In genomic region chr1:79697382-79697781, GRCm38 (mm10) we compare ENCODE assay signal across 9 mouse cellular contexts. TPM values are rescaled to one million over a fixed set of nuclear protein-coding genes. Genes with fewer than 3 reads are reported as not detected.
A peak's percentile ranks its signal among the peaks of the same experiment; 100 is the strongest.
DNase-seq lines count a peak whose midpoint lies in the region; ATAC-seq and TF ChIP-seq lines count a peak whose summit lies in the region.
"Had no signal": no experiment of that assay in that cellular context is flagged by ENCODE, and none has a peak within 500 bp of the region (broad histone marks: within the 10 kb centered on the region; RNA-seq: fewer than 3 reads in every experiment).

No protein-coding gene starts in this region.

- no peak overlapping the region for H3K4me3 ChIP-seq in liver, adult 2 months (ENCODE audit: insufficient read depth, low read depth, low read length)
- H3K4me3 ChIP-seq in liver, embryonic 11.5 days (ENCODE audit: low read depth, low read length), result no peak overlapping the region
- H3K4me3 ChIP-seq in hindbrain, embryonic 11.5 days (ENCODE audit: low read depth, low read length), result no peak overlapping the region
- no peak overlapping the region for H3K4me3 ChIP-seq in neural tube, embryonic 15.5 days (replicated peaks)
- H3K4me3 ChIP-seq: megakaryocyte, embryonic 14.5 days had no signal

- H3K4me1 ChIP-seq in liver, adult 2 months (ENCODE audit: control insufficient read depth, insufficient read depth, low read length), result peaks cover 4% of the 10 kb centered on the region; the same call in 1 of the 2 replicates
- H3K4me1 ChIP-seq in liver, embryonic 11.5 days (replicated peaks; ENCODE audit: control insufficient read depth, insufficient read depth, low read length), result no peaks in the 10 kb centered on the region
- no peaks in the 10 kb centered on the region for H3K4me1 ChIP-seq in hindbrain, embryonic 11.5 days (replicated peaks; ENCODE audit: control insufficient read depth, insufficient read depth, low read length)
- H3K4me1 ChIP-seq in neural tube, embryonic 15.5 days, result peaks cover 8% of the 10 kb centered on the region

- no peaks in the 10 kb centered on the region for H3K27me3 ChIP-seq in liver, adult 2 months (ENCODE audit: control insufficient read depth, insufficient read depth, low read length)
- no peaks in the 10 kb centered on the region for H3K27me3 ChIP-seq in liver, embryonic 11.5 days (replicated peaks; ENCODE audit: control insufficient read depth, insufficient read depth, low read length)
- no peaks in the 10 kb centered on the region for H3K27me3 ChIP-seq in hindbrain, embryonic 11.5 days (ENCODE audit: control insufficient read depth, insufficient read depth, low read length)
- no peaks in the 10 kb centered on the region for H3K27me3 ChIP-seq in neural tube, embryonic 15.5 days (replicated peaks)
- H3K27me3 ChIP-seq: megakaryocyte, embryonic 14.5 days had no signal

- 16% methylated on average over 9 of the region's 9 CpGs for WGBS in liver, adult 2 months
- WGBS in liver, embryonic 11.5 days, result 74% methylated on average over 9 of the region's 9 CpGs
- 53% methylated on average over 9 of the region's 9 CpGs for WGBS in hindbrain, embryonic 11.5 days
- WGBS in neural tube, embryonic 15.5 days, result 29% methylated on average over 9 of the region's 9 CpGs

- no peak for ATAC-seq in liver, embryonic 11.5 days (replicated peaks; ENCODE audit: low FRiP score)
- ATAC-seq in hindbrain, embryonic 11.5 days (ENCODE audit: low FRiP score), result peak; percentile 52
- peak; percentile 67 for ATAC-seq in neural tube, embryonic 15.5 days (ENCODE audit: low FRiP score)

- DNase-seq in adrenal gland, postnatal 10 days, result peak; percentile 34
- no peak for DNase-seq in adrenal gland, adult 18-20 months (ENCODE audit: low spot score in 2 of 2)
- DNase-seq in liver, adult 2 months (ENCODE audit: extremely low read depth, low read depth, low spot score), result peak; percentile 57
- DNase-seq in liver, embryonic 11.5 days (ENCODE audit: low spot score), result no peak
- peak; percentile 51 for DNase-seq in hindbrain, embryonic 11.5 days (ENCODE audit: low spot score)
- DNase-seq in lung, adult 18-20 months, result peak; percentile 56 to 63
- DNase-seq in thymus, postnatal 0 days (ENCODE audit: low spot score), result no peak

- TF ChIP-seq POLR2A in liver, adult 2 months (IDR thresholded peaks at IDR 0.05; ENCODE audit: extremely low read depth, insufficient read depth, low read length), result no peak

- H3K4me2 ChIP-seq in liver, embryonic 11.5 days, result no peak overlapping the region
- no peak overlapping the region for H3K4me2 ChIP-seq in hindbrain, embryonic 11.5 days (replicated peaks; ENCODE audit: low read depth, low read length)
- H3K4me2 ChIP-seq in neural tube, embryonic 15.5 days, result no peak overlapping the region

- no peaks in the 10 kb centered on the region for H3K79me2 ChIP-seq in liver, adult 2 months (ENCODE audit: control insufficient read depth, insufficient read depth, low read length)

- no peak for TF ChIP-seq CTCF in liver, adult 2 months (IDR thresholded peaks at IDR 0.05; ENCODE audit: low read depth, low read length)

- H3K9ac ChIP-seq in liver, adult 2 months (ENCODE audit: low read depth, low read length), result no peak overlapping the region
- no peak overlapping the region for H3K9ac ChIP-seq in liver, embryonic 11.5 days (ENCODE audit: low read depth, low read length)
- no peak overlapping the region for H3K9ac ChIP-seq in hindbrain, embryonic 11.5 days (ENCODE audit: low read depth, low read length)
- no peak overlapping the region for H3K9ac ChIP-seq in neural tube, embryonic 15.5 days (replicated peaks)

- H3K36me3 ChIP-seq in liver, adult 2 months (ENCODE audit: control insufficient read depth, insufficient read depth, low read length), result 0 out of 2 replicates have a peak, but pooled peaks cover 1% of the 10 kb centered on the region
- no peaks in the 10 kb centered on the region for H3K36me3 ChIP-seq in liver, embryonic 11.5 days (ENCODE audit: control insufficient read depth, insufficient read depth, low read length)
- no peaks in the 10 kb centered on the region for H3K36me3 ChIP-seq in hindbrain, embryonic 11.5 days (ENCODE audit: control insufficient read depth, insufficient read depth, low read length)
- no peaks in the 10 kb centered on the region for H3K36me3 ChIP-seq in neural tube, embryonic 15.5 days

- no peak overlapping the region for H3K27ac ChIP-seq in liver, adult 2 months (replicated peaks; ENCODE audit: insufficient read depth, low read depth, low read length)
- no peak overlapping the region for H3K27ac ChIP-seq in liver, embryonic 11.5 days (ENCODE audit: low read depth, low read length)
- no peak overlapping the region for H3K27ac ChIP-seq in hindbrain, embryonic 11.5 days (ENCODE audit: low read depth, low read length)
- 0 out of 2 replicates have a peak overlapping the region, but pooled peaks have one; percentile 35 for H3K27ac ChIP-seq in neural tube, embryonic 15.5 days (replicated peaks)

- H3K9me3 ChIP-seq in liver, embryonic 11.5 days (ENCODE audit: control insufficient read depth, low read length), result no peaks in the 10 kb centered on the region
- no peaks in the 10 kb centered on the region for H3K9me3 ChIP-seq in hindbrain, embryonic 11.5 days (ENCODE audit: control insufficient read depth, low read length)
- no peaks in the 10 kb centered on the region for H3K9me3 ChIP-seq in neural tube, embryonic 15.5 days (replicated peaks)
- H3K9me3 ChIP-seq: megakaryocyte, embryonic 14.5 days had no signal

RNA-seq across cellular contexts. Expression of gene Ap1s3, which starts 25.6 kb away (rescaled TPM):
- total RNA-seq in adrenal gland, postnatal 10 days (2021), result 1 to 10 TPM; 1.8 to 2.9 TPM
- 1 to 10 TPM; 1.1 to 1.4 TPM for total RNA-seq in adrenal gland, adult 18-20 months (2021)
- 0.92 and 4.1 TPM in 2 replicates for total RNA-seq in liver, adult 2 months (2014; rRNA removed)
- 2.3 and 3.8 TPM in 2 replicates for polyA plus RNA-seq in liver, adult 2 months (2012; rRNA removed)
- 0.44 and 0.51 TPM in 2 replicates for polyA plus RNA-seq in liver, embryonic 11.5 days (2014; fragmentation: Nextera tagmentation; extraction: Ambion mirVana)
- 0.18 and 0.29 TPM in 2 replicates for polyA plus RNA-seq in hindbrain, embryonic 11.5 days (2014; fragmentation: Nextera tagmentation; extraction: Ambion mirVana)
- 0.13 and 0.95 TPM in 2 replicates for polyA plus RNA-seq in neural tube, embryonic 15.5 days (2015; fragmentation: Nextera tagmentation; extraction: Ambion mirVana)
- 1.2 and 1.3 TPM in 2 replicates for polyA plus RNA-seq in thymus, postnatal 0 days (2015; fragmentation: Nextera tagmentation; extraction: Ambion mirVana)

Comparison
In these comparisons a context has a peak if more than half of its experiments do, and no peak if none do; other contexts are left out.
1. DNase-seq: peak in adrenal gland, postnatal 10 days (single experiment), liver, adult 2 months (single experiment), hindbrain, embryonic 11.5 days (single experiment) and lung, adult 18-20 months (2 of 2); none in adrenal gland, adult 18-20 months (0 of 2), liver, embryonic 11.5 days (single experiment) and thymus, postnatal 0 days (single experiment).